ENCODE assay signal across 9 mouse cellular contexts in genomic region chr4:47050642-47051381, GRCm38 (mm10). TPM values are rescaled to one million over a fixed set of nuclear protein-coding genes. Genes with fewer than 3 reads are reported as not detected.
DNase-seq lines count a peak whose midpoint lies in the region; ATAC-seq and TF ChIP-seq lines count a peak whose summit lies in the region.
"Had no signal": no experiment of that assay in that cellular context is flagged by ENCODE, and none has a peak within 500 bp of the region (broad histone marks: within the 10 kb centered on the region; RNA-seq: fewer than 3 reads in every experiment).

No protein-coding gene starts in this region.

- H3K27me3 ChIP-seq in kidney, postnatal 0 days (ENCODE audit: insufficient read depth, low read length), result no peaks in the 10 kb centered on the region
- no peaks in the 10 kb centered on the region for H3K27me3 ChIP-seq in neural tube, embryonic 11.5 days (ENCODE audit: control insufficient read depth, insufficient read depth, low read length)

- intact Hi-C loops in heart, postnatal 36 days (cut with DNase I), result no loop called here

- H3K27ac ChIP-seq in kidney, postnatal 0 days, result peak overlapping the region; percentile 91
- H3K27ac ChIP-seq in neural tube, embryonic 11.5 days (ENCODE audit: low read depth, low read length), result no peak overlapping the region

- ATAC-seq in kidney, postnatal 0 days (replicated peaks; ENCODE audit: low FRiP score, low read depth), result peak; percentile 93
- ATAC-seq in neural tube, embryonic 11.5 days (ENCODE audit: insufficient read depth, low FRiP score, low TSS enrichment), result no peak

- H3K9me3 ChIP-seq in kidney, postnatal 0 days (replicated peaks; ENCODE audit: low read length), result no peaks in the 10 kb centered on the region
- no peaks in the 10 kb centered on the region for H3K9me3 ChIP-seq in neural tube, embryonic 11.5 days (ENCODE audit: control insufficient read depth, low read length)

- no peak for TF ChIP-seq CTCF in kidney, postnatal 0 days (IDR thresholded peaks at IDR 0.05; ENCODE audit: low read depth)

- H3K4me1 ChIP-seq in kidney, postnatal 0 days (replicated peaks; ENCODE audit: insufficient read depth, low read length), result peaks cover 6% of the 10 kb centered on the region; the same call in 1 of the 2 replicates
- H3K4me1 ChIP-seq in neural tube, embryonic 11.5 days (ENCODE audit: control insufficient read depth, insufficient read depth, low read length), result peaks cover 6% of the 10 kb centered on the region; the same call in 1 of the 2 replicates

- WGBS in kidney, postnatal 0 days, result 35% methylated on average over 10 of the region's 10 CpGs
- WGBS in neural tube, embryonic 11.5 days, result 29% methylated on average over 10 of the region's 10 CpGs

- H3K4me3 ChIP-seq in kidney, postnatal 0 days (replicated peaks; ENCODE audit: low read depth, low read length), result no peak overlapping the region
- no peak overlapping the region for H3K4me3 ChIP-seq in neural tube, embryonic 11.5 days (ENCODE audit: low read depth, low read length)

- H3K9ac ChIP-seq in kidney, postnatal 0 days (ENCODE audit: low read depth, low read length), result peak overlapping the region; percentile 23; the same call in 1 of the 2 replicates
- H3K9ac ChIP-seq in neural tube, embryonic 11.5 days (ENCODE audit: low read length), result peak overlapping the region; percentile 6; the same call in 1 of the 2 replicates

- DNase-seq in heart, adult 11 months, result peak; percentile 90
- no peak for DNase-seq in heart, postnatal 36 days
- peak; percentile 20 for DNase-seq in forelimb bud, embryonic 11.5 days (ENCODE audit: low read depth, low spot score)
- peak; percentile 72 for DNase-seq in kidney, postnatal 0 days (ENCODE audit: low spot score)
- no peak for DNase-seq in neural tube, embryonic 11.5 days (ENCODE audit: low spot score)
- DNase-seq in cerebellum, adult 18-20 months, result no peak
- DNase-seq in heart, adult 8-10 months (ENCODE audit: low spot score), result no peak
- DNase-seq in ovary, postnatal 36 days (ENCODE audit: low spot score), result no peak

- 0 out of 2 replicates have a peak, but pooled peaks cover 2% of the 10 kb centered on the region for H3K36me3 ChIP-seq in kidney, postnatal 0 days (ENCODE audit: insufficient read depth, low read length)
- H3K36me3 ChIP-seq in neural tube, embryonic 11.5 days (ENCODE audit: control insufficient read depth, insufficient read depth, low read length), result no peaks in the 10 kb centered on the region

- H3K4me2 ChIP-seq in kidney, postnatal 0 days (ENCODE audit: low read length), result peak overlapping the region; percentile 32
- no peak overlapping the region for H3K4me2 ChIP-seq in neural tube, embryonic 11.5 days (ENCODE audit: low read depth)

RNA-seq across cellular contexts. Expression of gene Anks6, which starts 6.4 kb away (rescaled TPM):
- 1 to 10 TPM; 2.8 to 3.0 TPM for total RNA-seq in heart, postnatal 36 days (2021)
- 6.4 TPM in 2 replicates for polyA plus RNA-seq in kidney, postnatal 0 days (2015; fragmentation: Nextera tagmentation; extraction: Ambion mirVana)
- 4.1 and 4.2 TPM in 2 replicates for polyA plus RNA-seq in neural tube, embryonic 11.5 days (2014; fragmentation: Nextera tagmentation; extraction: Ambion mirVana)
- 1 to 10 TPM; 1.8 to 3.3 (median 2.9) TPM for total RNA-seq in heart, adult 8-10 months (2022)

RNA-seq across cellular contexts. Expression of gene Galnt12, which starts 40.9 kb away (rescaled TPM):
- total RNA-seq in heart, postnatal 36 days (2021), result under 1 TPM; 0.19 to 0.47 TPM
- polyA plus RNA-seq in kidney, postnatal 0 days (2015; fragmentation: Nextera tagmentation; extraction: Ambion mirVana), result 10.2 and 11.2 TPM in 2 replicates
- polyA plus RNA-seq in neural tube, embryonic 11.5 days (2014; fragmentation: Nextera tagmentation; extraction: Ambion mirVana), result 3.0 and 3.7 TPM in 2 replicates
- total RNA-seq in heart, adult 8-10 months (2022), result under 1 TPM; 0.14 to 0.44 (median 0.24) TPM

RNA-seq across cellular contexts. Expression of gene Gabbr2, which starts 59.1 kb away (rescaled TPM):
- not detected for total RNA-seq in heart, postnatal 36 days (2021)
- polyA plus RNA-seq in kidney, postnatal 0 days (2015; fragmentation: Nextera tagmentation; extraction: Ambion mirVana), result 0.15 and 0.22 TPM in 2 replicates
- 0.70 and 0.78 TPM in 2 replicates for polyA plus RNA-seq in neural tube, embryonic 11.5 days (2014; fragmentation: Nextera tagmentation; extraction: Ambion mirVana)
- total RNA-seq in heart, adult 8-10 months (2022), result under 1 TPM; 0.03 to 0.52 (median 0.18) TPM
- total RNA-seq: monocyte, adult 5-6 weeks had no signal

Comparison
In these comparisons a context has a peak if more than half of its experiments do, and no peak if none do; other contexts are left out.
1. DNase-seq: peak in heart, adult 11 months (single experiment), forelimb bud, embryonic 11.5 days (single experiment) and kidney, postnatal 0 days (single experiment); none in heart, postnatal 36 days (0 of 2), neural tube, embryonic 11.5 days (single experiment), cerebellum, adult 18-20 months (0 of 2), heart, adult 8-10 months (single experiment) and ovary, postnatal 36 days (single experiment).